Mouse (Mus musculus): ENCODE results near the gene Glra3. TPM values are rescaled to one million over a fixed set of nuclear protein-coding genes. Genes with fewer than 3 reads are reported as not detected.
A peak's percentile ranks its signal among the peaks of the same experiment; 100 is the strongest.

Gene Glra3
- 2.4 and 2.8 TPM in 2 replicates for polyA plus RNA-seq (2014; fragmentation: Nextera tagmentation; extraction: Ambion mirVana)

GRCm38 (mm10) chr8:55939870-55940525 lies at the start of gene Glra3:
Glra3 (plus strand) TSS chr8:55940460.
- H3K4me3 ChIP-seq (replicated peaks; ENCODE audit: low read length): peak within 1 kb of the TSS; percentile 35
- ATAC-seq (ENCODE audit: low FRiP score): peak; percentile 98
- no peaks in the 10 kb centered on the region for H3K36me3 ChIP-seq (replicated peaks; ENCODE audit: control insufficient read depth, insufficient read depth)
- peak; percentile 60 for DNase-seq (ENCODE audit: low spot score)
- H3K9ac ChIP-seq: peak within 1 kb of the TSS; percentile 32; the same call in 1 of the 2 replicates
- no peaks in the 10 kb centered on the region; the same call in 1 of the 2 replicates for H3K4me1 ChIP-seq (replicated peaks; ENCODE audit: control insufficient read depth, insufficient read depth, low read length)
- no peaks in the 10 kb centered on the region for H3K9me3 ChIP-seq (ENCODE audit: control insufficient read depth, low read length)
- WGBS: 5% methylated on average over 11 of the region's 11 CpGs
- no peaks in the 10 kb centered on the region for H3K27me3 ChIP-seq (ENCODE audit: control insufficient read depth, insufficient read depth, low read length)
- 0 out of 2 replicates have a peak within 1 kb of the TSS, but pooled peaks have one; percentile 5 for H3K27ac ChIP-seq
- H3K4me2 ChIP-seq (replicated peaks): peak within 1 kb of the TSS; percentile 54

- H3K27me3 ChIP-seq (ENCODE audit: control insufficient read depth, insufficient read depth, low read length): no peaks in the 10 kb centered on the region
- no peak within 1 kb of the TSS for H3K4me3 ChIP-seq (replicated peaks; ENCODE audit: low read length)
- H3K9ac ChIP-seq: no peak within 1 kb of the TSS
- no peaks in the 10 kb centered on the region for H3K9me3 ChIP-seq (ENCODE audit: control insufficient read depth, low read length)
- ATAC-seq (ENCODE audit: low FRiP score) (no peak), DNase-seq (ENCODE audit: low spot score) (no peak)
- H3K27ac ChIP-seq: no peak within 1 kb of the TSS
- H3K4me2 ChIP-seq (replicated peaks): no peak within 1 kb of the TSS
- WGBS: 88% methylated on average over 1 of the region's 1 CpGs
- no peaks in the 10 kb centered on the region for H3K36me3 ChIP-seq (replicated peaks; ENCODE audit: control insufficient read depth, insufficient read depth)
- no peaks in the 10 kb centered on the region for H3K4me1 ChIP-seq (replicated peaks; ENCODE audit: control insufficient read depth, insufficient read depth, low read length)
Measured at GRCm38 (mm10) chr8:55906848-55907247, 33.4 kb upstream of the Glra3 start, which contains the start of gene Adam29. Adam29 (minus strand) TSS chr8:55906948.

DNA sequence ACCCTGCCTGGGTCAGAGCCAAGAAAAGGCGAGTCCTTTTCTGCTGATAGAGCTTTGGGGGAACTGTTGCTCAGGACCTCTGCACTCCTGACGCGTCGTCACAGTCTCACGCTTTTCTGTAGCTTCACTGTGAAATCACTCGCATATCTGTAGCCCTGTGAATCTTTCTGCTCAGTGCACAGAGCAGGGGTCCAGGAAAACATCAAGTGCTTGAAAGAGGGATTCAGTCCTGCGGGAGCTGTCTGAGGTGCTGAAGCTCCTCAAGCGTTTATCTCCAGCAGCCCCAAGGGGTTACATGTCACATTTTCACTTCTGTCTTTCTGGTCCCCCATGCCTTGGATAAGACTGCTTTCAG lies 243 bp downstream of the Glra3 start:
- DNase-seq (ENCODE audit: low spot score) (peak; percentile 66), ATAC-seq (ENCODE audit: low FRiP score) (peak; percentile 92)
- H3K4me3 ChIP-seq (replicated peaks; ENCODE audit: low read length): peak overlapping the region; percentile 35
- H3K9ac ChIP-seq: peak overlapping the region; percentile 32; the same call in 1 of the 2 replicates
- no peaks in the 10 kb centered on the region for H3K9me3 ChIP-seq (ENCODE audit: control insufficient read depth, low read length)
- WGBS: 2% methylated on average over 8 of the region's 8 CpGs
- no peaks in the 10 kb centered on the region; the same call in 1 of the 2 replicates for H3K4me1 ChIP-seq (replicated peaks; ENCODE audit: control insufficient read depth, insufficient read depth, low read length)
- H3K27ac ChIP-seq: 0 out of 2 replicates have a peak overlapping the region, but pooled peaks have one; percentile 5
- H3K4me2 ChIP-seq (replicated peaks): peak overlapping the region; percentile 54
- no peaks in the 10 kb centered on the region for H3K27me3 ChIP-seq (ENCODE audit: control insufficient read depth, insufficient read depth, low read length)
- H3K36me3 ChIP-seq (replicated peaks; ENCODE audit: control insufficient read depth, insufficient read depth): no peaks in the 10 kb centered on the region

DNA sequence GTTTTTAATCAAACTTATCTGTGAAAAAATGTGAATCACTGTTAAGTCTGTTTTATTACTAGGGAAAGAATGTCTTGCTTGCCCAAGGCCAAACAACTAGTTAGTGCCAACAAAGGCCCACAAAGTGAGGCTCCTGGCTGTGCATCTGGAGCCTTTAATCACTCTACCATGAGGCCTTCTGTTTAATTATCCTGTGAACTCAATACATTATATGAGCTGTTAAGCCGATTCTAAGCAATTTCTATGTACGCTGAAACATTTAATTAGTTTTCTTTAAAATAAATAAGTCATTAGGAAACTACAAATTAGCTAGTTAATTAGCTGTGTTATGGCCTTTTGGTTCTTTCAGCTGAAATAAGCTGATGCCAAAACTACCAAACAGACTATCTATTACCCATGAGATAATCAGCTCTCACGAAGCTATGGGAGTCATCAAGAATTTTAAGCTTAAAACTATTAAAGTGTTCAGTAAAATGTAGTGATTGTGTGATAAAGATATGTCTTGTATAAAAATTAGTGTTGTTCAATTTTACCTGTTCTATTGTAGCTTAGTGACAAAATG lies 24.6 kb downstream of the Glra3 start:
- WGBS: 60% methylated on average over 3 of the region's 3 CpGs
- DNase-seq (ENCODE audit: low spot score) (peak; percentile 24), ATAC-seq (ENCODE audit: low FRiP score) (peak; percentile 60)

GRCm38 (mm10) chr8:55997859-55998258 lies 57.6 kb downstream of the Glra3 start:
- DNase-seq (ENCODE audit: low spot score) (no peak), ATAC-seq (ENCODE audit: low FRiP score) (no peak)
- Histone ChIP-seq H3K4me2 (replicated peaks) (no peak overlapping the region), H3K9me3 (ENCODE audit: control insufficient read depth, low read length) (no peaks in the 10 kb centered on the region), H3K4me3 (replicated peaks; ENCODE audit: low read length) (no peak overlapping the region), H3K27me3 (ENCODE audit: control insufficient read depth, insufficient read depth, low read length) (no peaks in the 10 kb centered on the region), H3K4me1 (replicated peaks; ENCODE audit: control insufficient read depth, insufficient read depth, low read length) (no peaks in the 10 kb centered on the region), H3K36me3 (replicated peaks; ENCODE audit: control insufficient read depth, insufficient read depth) (no peaks in the 10 kb centered on the region), H3K27ac (no peak overlapping the region), H3K9ac (no peak overlapping the region)
- 74% methylated on average over 3 of the region's 3 CpGs for WGBS

More for the DNA sequence above, 24.6 kb downstream of the Glra3 start:
- no peaks in the 10 kb centered on the region for H3K36me3 ChIP-seq (replicated peaks; ENCODE audit: control insufficient read depth, insufficient read depth)
- H3K9me3 ChIP-seq (ENCODE audit: control insufficient read depth, low read length): no peaks in the 10 kb centered on the region
- H3K27ac ChIP-seq: no peak overlapping the region
- H3K4me3 ChIP-seq (replicated peaks; ENCODE audit: low read length): no peak overlapping the region
- H3K4me2 ChIP-seq (replicated peaks): no peak overlapping the region
- H3K9ac ChIP-seq: no peak overlapping the region
- no peaks in the 10 kb centered on the region for H3K4me1 ChIP-seq (replicated peaks; ENCODE audit: control insufficient read depth, insufficient read depth, low read length)
- H3K27me3 ChIP-seq (ENCODE audit: control insufficient read depth, insufficient read depth, low read length): no peaks in the 10 kb centered on the region

- no peak overlapping the region for H3K27ac ChIP-seq
- H3K4me3 ChIP-seq (replicated peaks; ENCODE audit: low read length): no peak overlapping the region
- no peaks in the 10 kb centered on the region for H3K36me3 ChIP-seq (replicated peaks; ENCODE audit: control insufficient read depth, insufficient read depth)
- DNase-seq (ENCODE audit: low spot score): no peak
- no peak overlapping the region for H3K9ac ChIP-seq
- no peaks in the 10 kb centered on the region for H3K4me1 ChIP-seq (replicated peaks; ENCODE audit: control insufficient read depth, insufficient read depth, low read length)
- H3K27me3 ChIP-seq (ENCODE audit: control insufficient read depth, insufficient read depth, low read length): no peaks in the 10 kb centered on the region
- ATAC-seq (ENCODE audit: low FRiP score): no peak
- no peaks in the 10 kb centered on the region for H3K9me3 ChIP-seq (ENCODE audit: control insufficient read depth, low read length)
- WGBS: 83% methylated on average over 2 of the region's 2 CpGs
- H3K4me2 ChIP-seq (replicated peaks): no peak overlapping the region
Measured at GRCm38 (mm10) chr8:56054324-56054723, 114.1 kb downstream of the Glra3 start.

- Histone ChIP-seq H3K4me1 (replicated peaks; ENCODE audit: control insufficient read depth, insufficient read depth, low read length) (no peaks in the 10 kb centered on the region), H3K27me3 (ENCODE audit: control insufficient read depth, insufficient read depth, low read length) (no peaks in the 10 kb centered on the region), H3K4me3 (replicated peaks; ENCODE audit: low read length) (no peak overlapping the region), H3K9me3 (ENCODE audit: control insufficient read depth, low read length) (no peaks in the 10 kb centered on the region), H3K27ac (no peak overlapping the region), H3K4me2 (replicated peaks) (no peak overlapping the region), H3K36me3 (replicated peaks; ENCODE audit: control insufficient read depth, insufficient read depth) (no peaks in the 10 kb centered on the region), H3K9ac (no peak overlapping the region)
- WGBS: 25% methylated on average over 3 of the region's 3 CpGs
- DNase-seq (ENCODE audit: low spot score): peak; percentile 29
- ATAC-seq (ENCODE audit: low FRiP score): no peak
Measured at GRCm38 (mm10) chr8:56063081-56063480, 122.8 kb downstream of the Glra3 start.

GRCm38 (mm10) chr8:56070486-56071254 lies 130.4 kb downstream of the Glra3 start:
- no peak overlapping the region for H3K4me3 ChIP-seq (replicated peaks; ENCODE audit: low read length)
- DNase-seq (ENCODE audit: low spot score): no peak
- no peak for ATAC-seq (ENCODE audit: low FRiP score)
- H3K9me3 ChIP-seq (ENCODE audit: control insufficient read depth, low read length): no peaks in the 10 kb centered on the region
- H3K4me1 ChIP-seq (replicated peaks; ENCODE audit: control insufficient read depth, insufficient read depth, low read length): no peaks in the 10 kb centered on the region
- H3K27ac ChIP-seq: no peak overlapping the region
- H3K36me3 ChIP-seq (replicated peaks; ENCODE audit: control insufficient read depth, insufficient read depth): no peaks in the 10 kb centered on the region
- 83% methylated on average over 2 of the region's 2 CpGs for WGBS
- H3K9ac ChIP-seq: no peak overlapping the region
- H3K27me3 ChIP-seq (ENCODE audit: control insufficient read depth, insufficient read depth, low read length): no peaks in the 10 kb centered on the region
- no peak overlapping the region for H3K4me2 ChIP-seq (replicated peaks)

DNA sequence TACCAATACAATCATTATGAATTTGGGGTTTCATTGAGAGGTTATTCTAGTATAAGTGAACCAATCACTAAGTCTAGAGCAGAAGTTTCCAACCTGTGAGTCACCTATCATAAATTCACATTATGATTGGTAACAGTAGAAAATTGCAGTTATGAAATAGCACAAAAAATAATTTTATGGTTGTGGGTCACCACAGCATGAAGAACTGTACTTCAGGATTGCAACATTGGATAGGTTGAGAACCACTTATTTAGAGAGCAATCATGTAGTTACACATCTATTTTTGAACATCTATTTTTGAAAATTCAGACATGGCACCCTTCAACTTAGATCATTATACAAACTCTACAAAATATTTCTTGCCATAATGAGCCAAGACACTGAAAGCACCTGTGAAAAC lies 143.4 kb downstream of the Glra3 start:
- Histone ChIP-seq H3K36me3 (replicated peaks; ENCODE audit: control insufficient read depth, insufficient read depth) (no peaks in the 10 kb centered on the region), H3K4me3 (replicated peaks; ENCODE audit: low read length) (no peak overlapping the region), H3K4me2 (replicated peaks) (no peak overlapping the region), H3K27me3 (ENCODE audit: control insufficient read depth, insufficient read depth, low read length) (no peaks in the 10 kb centered on the region), H3K9ac (no peak overlapping the region), H3K27ac (no peak overlapping the region), H3K9me3 (ENCODE audit: control insufficient read depth, low read length) (no peaks in the 10 kb centered on the region), H3K4me1 (replicated peaks; ENCODE audit: control insufficient read depth, insufficient read depth, low read length) (no peaks in the 10 kb centered on the region)
- DNase-seq (ENCODE audit: low spot score): no peak
- no peak for ATAC-seq (ENCODE audit: low FRiP score)

Data from hindbrain, embryonic 14.5 days (tissue).